Mouse (Mus musculus) kidney, embryonic 15.5 days (tissue): Measurements from ENCODE around the gene Il17rc. TPM values are rescaled to one million over a fixed set of nuclear protein-coding genes. Genes with fewer than 3 reads are reported as not detected.

Experiments
- ATAC-seq: fragments of 200-750 bp; cut with Nextera tagmentation; replicated peaks from 2 replicates; pipeline ENCODE4 v1.8.0; 2017; ENCODE audit warnings: moderate TSS enrichment; ENCODE audit not compliant: low FRiP score
- H3K27ac ChIP-seq: fragments of 300-500 bp; sonication (generic); 2 replicates; pipeline ENCODE4 v1.5.1; 2015; ENCODE audit warnings: mild to moderate bottlenecking, inconsistent platforms
- H3K27me3 ChIP-seq: fragments of 300-500 bp; sonication (generic); 2 replicates; pipeline ENCODE4 v1.6.1; 2015; ENCODE audit warnings: inconsistent platforms
- H3K36me3 ChIP-seq: fragments of 300-500 bp; sonication (generic); 2 replicates; pipeline ENCODE4 v1.6.1; 2015; ENCODE audit warnings: inconsistent platforms
- H3K4me1 ChIP-seq: fragments of 300-500 bp; sonication (generic); 2 replicates; pipeline ENCODE4 v1.6.1; 2015; ENCODE audit warnings: inconsistent platforms
- H3K4me2 ChIP-seq: fragments of 300-500 bp; sonication (generic); 2 replicates; pipeline ENCODE4 v1.6.1; 2015; ENCODE audit warnings: moderate library complexity, mild to moderate bottlenecking, inconsistent platforms
- H3K4me3 ChIP-seq: fragments of 300-500 bp; sonication (generic); replicated peaks from 2 replicates; pipeline ENCODE4 v1.5.1; 2015; ENCODE audit warnings: mild to moderate bottlenecking, inconsistent platforms
- H3K9ac ChIP-seq: fragments of 300-500 bp; sonication (generic); 2 replicates; pipeline ENCODE4 v1.6.1; 2015; ENCODE audit warnings: mild to moderate bottlenecking, inconsistent platforms
- H3K9me3 ChIP-seq: fragments of 300-500 bp; sonication (generic); replicated peaks from 2 replicates; pipeline ENCODE4 v1.6.1; 2016; ENCODE audit warnings: inconsistent platforms
- WGBS: fragments of 180-500 bp; shearing (Covaris S2); methylation state at CpG from one replicate; pipeline ENCODE4 v1.1.7; 2015; ENCODE audit warnings: mixed read lengths; 5-methylcytosine and 5-hydroxymethylcytosine counted together
- polyA plus RNA-seq: library from polyadenylated mRNA; unstranded; fragments of >200 nt; fragmentation: Nextera tagmentation; extraction: Ambion mirVana; gene quantifications from 2 replicates; pipeline ENCODE4 v1.2.1, GENCODE M21; 2015

Gene Il17rc
- polyA plus RNA-seq, 1 experiment from 2014 or later: 19.6 TPM

DNA sequence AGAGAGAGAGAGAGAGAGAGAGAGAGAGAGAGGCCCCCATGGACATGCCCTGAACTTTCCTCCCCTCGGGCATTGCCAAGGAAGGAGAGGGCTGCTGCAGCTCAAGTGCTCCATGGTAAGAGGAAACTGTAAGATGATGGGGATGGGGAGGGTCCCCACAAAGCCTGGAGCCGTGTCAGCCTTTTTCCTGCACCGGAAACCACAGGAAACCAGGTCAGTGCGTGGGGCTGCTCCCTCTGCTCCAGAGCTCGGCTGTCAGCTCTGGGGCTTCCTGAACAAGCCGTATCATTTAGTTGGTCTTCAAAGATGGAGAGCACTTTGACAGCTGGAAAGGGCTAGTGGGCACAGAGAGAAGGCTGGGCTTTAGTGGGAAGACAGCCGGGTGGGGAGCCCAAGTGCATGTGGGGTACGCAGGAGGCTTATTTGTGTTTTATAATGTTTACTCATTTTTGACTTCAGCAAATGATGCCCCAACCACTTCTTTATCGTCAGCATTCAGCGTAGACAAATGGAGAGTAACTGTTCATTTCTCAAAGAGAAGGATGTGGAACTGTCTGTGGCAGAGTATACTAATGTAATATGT lies 13.2 kb upstream of the Il17rc start, which contains the start of gene Il17re:
TSS of gene Il17re (plus strand) at position 533 of the 583 bp plus-strand sequence.
- WGBS: 55% methylated on average over 10 of the region's 10 CpGs
- Histone ChIP-seq H3K4me3 (peak within 1 kb of the TSS; percentile 10; the same call in 1 of the 2 replicates), H3K9ac (no peak within 1 kb of the TSS)

DNA sequence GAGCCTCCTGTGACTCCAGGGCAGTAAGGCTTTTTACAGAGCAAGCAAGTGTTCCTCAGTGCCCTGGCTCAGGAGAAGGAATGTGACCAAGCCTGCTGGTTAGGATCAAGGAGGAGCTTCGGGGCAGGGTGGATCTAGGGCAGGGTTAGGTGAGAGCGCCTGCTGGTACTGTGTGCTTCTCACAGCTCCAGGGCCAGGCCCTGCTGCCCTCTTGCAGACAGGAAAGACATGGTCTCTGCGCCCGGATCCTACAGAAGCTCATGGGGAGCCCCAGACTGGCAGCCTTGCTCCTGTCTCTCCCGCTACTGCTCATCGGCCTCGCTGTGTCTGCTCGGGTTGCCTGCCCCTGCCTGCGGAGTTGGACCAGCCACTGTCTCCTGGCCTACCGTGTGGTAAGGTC lies 12.6 kb upstream of the Il17rc start:
- Histone ChIP-seq H3K27me3 (no peaks in the 10 kb centered on the region; the same call in 1 of the 2 replicates), H3K4me1 (0 out of 2 replicates have a peak, but pooled peaks cover 7% of the 10 kb centered on the region), H3K9me3 (no peaks in the 10 kb centered on the region), H3K27ac (peak overlapping the region; percentile 60; the same call in 1 of the 2 replicates), H3K9ac (no peak overlapping the region), H3K4me2 (peak overlapping the region; percentile 34; the same call in 1 of the 2 replicates), H3K4me3 (peak overlapping the region; percentile 10; the same call in 1 of the 2 replicates), H3K36me3 (no peaks in the 10 kb centered on the region)
- WGBS: 51% methylated on average over 10 of the region's 10 CpGs
- peak; percentile 67; the same call in 1 of the 2 replicates for ATAC-seq

More for the DNA sequence above, 13.2 kb upstream of the Il17rc start, which contains the start of gene Il17re:
- no peaks in the 10 kb centered on the region for H3K36me3 ChIP-seq
- H3K4me1 ChIP-seq: 0 out of 2 replicates have a peak, but pooled peaks cover 7% of the 10 kb centered on the region
- no peaks in the 10 kb centered on the region for H3K9me3 ChIP-seq
- H3K27ac ChIP-seq: peak within 1 kb of the TSS; percentile 60; the same call in 1 of the 2 replicates
- H3K27me3 ChIP-seq: no peaks in the 10 kb centered on the region; the same call in 1 of the 2 replicates
- peak within 1 kb of the TSS; percentile 34; the same call in 1 of the 2 replicates for H3K4me2 ChIP-seq
- ATAC-seq: no peak

DNA sequence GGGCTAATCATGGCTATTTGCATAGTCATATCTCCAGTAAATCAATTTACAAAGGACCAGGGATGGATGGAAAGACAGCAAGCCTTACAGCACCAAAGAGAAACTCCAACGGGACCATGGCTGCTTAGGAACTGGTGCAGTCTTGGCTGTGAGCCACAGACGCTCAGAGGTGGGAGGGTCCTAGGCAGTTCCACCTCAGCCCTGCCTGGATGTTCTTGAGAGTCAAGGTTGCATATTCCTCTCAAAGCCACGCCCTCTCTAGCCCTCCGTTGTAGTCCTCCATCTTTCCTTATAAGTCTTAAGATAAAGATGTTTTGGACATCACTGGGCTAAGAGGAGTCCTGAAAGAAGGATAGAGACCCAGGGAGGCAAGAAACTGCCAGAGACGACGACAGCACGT lies 7.2 kb upstream of the Il17rc start:
- H3K27ac ChIP-seq: no peak overlapping the region
- H3K4me3 ChIP-seq: no peak overlapping the region
- no peak overlapping the region for H3K9ac ChIP-seq
- no peaks in the 10 kb centered on the region; the same call in 1 of the 2 replicates for H3K27me3 ChIP-seq
- 63% methylated on average over 7 of the region's 7 CpGs for WGBS
- ATAC-seq: no peak
- no peaks in the 10 kb centered on the region for H3K36me3 ChIP-seq
- no peaks in the 10 kb centered on the region for H3K9me3 ChIP-seq
- peaks cover 10% of the 10 kb centered on the region for H3K4me1 ChIP-seq
- no peak overlapping the region for H3K4me2 ChIP-seq

DNA sequence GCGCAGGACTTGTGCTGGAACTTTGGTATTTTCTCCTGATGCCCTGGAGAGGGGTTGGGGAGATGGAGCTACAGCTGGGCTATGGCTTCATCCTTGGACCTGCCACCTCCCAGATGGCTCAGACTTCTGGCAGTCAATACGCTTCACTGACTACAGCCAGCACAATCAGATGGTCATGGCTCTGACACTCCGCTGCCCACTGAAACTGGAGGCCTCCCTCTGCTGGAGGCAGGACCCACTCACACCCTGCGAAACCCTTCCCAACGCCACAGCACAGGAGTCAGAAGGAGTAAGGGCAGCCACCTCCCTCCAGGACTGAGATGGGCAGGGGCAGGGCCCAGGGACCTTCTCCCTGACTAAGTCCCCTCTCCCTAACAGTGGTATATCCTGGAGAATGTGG lies 5.6 kb upstream of the Il17rc start:
- WGBS: 37% methylated on average over 5 of the region's 5 CpGs
- no peak overlapping the region for H3K4me2 ChIP-seq
- no peak overlapping the region for H3K4me3 ChIP-seq
- no peak overlapping the region for H3K9ac ChIP-seq
- H3K27me3 ChIP-seq: peaks cover 9% of the 10 kb centered on the region
- no peaks in the 10 kb centered on the region for H3K9me3 ChIP-seq
- peaks cover 19% of the 10 kb centered on the region for H3K4me1 ChIP-seq
- peak; percentile 68 for ATAC-seq
- no peak overlapping the region for H3K27ac ChIP-seq
- no peaks in the 10 kb centered on the region for H3K36me3 ChIP-seq

DNA sequence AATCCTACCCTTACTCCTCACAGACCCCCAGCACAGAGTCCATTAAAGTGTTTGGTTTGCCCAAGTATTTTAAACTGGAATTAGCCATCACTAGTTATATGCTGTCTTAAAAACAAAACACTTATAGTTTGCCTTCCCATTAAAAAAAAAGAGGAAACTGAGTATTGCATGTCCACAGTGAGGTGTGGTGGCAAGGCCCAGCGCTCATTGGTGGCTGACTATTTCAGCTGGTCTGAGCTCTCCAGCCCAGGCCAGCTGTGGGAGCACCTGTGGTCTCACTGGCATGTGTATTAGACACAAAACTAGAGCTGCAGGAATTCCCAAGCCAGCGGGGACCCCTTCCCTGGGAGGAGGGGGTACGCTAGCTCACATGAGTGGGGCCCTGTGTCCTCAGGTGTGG lies 2.7 kb upstream of the Il17rc start:
- ATAC-seq: no peak
- Histone ChIP-seq H3K9me3 (no peaks in the 10 kb centered on the region), H3K4me1 (peaks cover 38% of the 10 kb centered on the region), H3K36me3 (no peaks in the 10 kb centered on the region), H3K9ac (no peak overlapping the region), H3K27me3 (peaks cover 14% of the 10 kb centered on the region), H3K4me2 (peak overlapping the region; percentile 70; the same call in 1 of the 2 replicates), H3K4me3 (no peak overlapping the region), H3K27ac (no peak overlapping the region)
- WGBS: 75% methylated on average over 3 of the region's 3 CpGs

DNA sequence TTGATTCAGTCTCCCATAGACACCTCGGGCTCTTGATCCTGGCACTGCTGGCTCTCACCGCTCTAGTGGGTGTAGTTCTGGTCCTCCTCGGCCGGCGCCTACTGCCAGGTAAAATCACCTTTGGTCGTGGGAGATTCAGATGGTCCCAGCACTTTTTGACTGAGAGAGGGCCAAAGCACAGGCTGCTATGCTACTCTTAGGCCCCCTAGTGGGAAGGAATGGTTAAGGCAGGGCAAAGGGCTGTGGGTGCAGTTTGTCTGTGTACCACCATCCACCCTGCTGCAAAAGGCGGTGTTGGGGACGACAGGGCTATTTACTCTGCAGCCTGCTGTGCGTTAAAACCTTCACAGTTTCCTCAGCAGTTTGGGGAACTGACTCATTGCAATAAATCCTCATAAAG lies 2.2 kb upstream of the Il17rc start:
- Histone ChIP-seq H3K27me3 (peaks cover 14% of the 10 kb centered on the region), H3K9ac (peak overlapping the region; percentile 7; the same call in 1 of the 2 replicates), H3K27ac (peak overlapping the region; percentile 59), H3K4me1 (peaks cover 38% of the 10 kb centered on the region), H3K4me3 (peak overlapping the region; percentile 37), H3K36me3 (no peaks in the 10 kb centered on the region), H3K4me2 (peak overlapping the region; percentile 70), H3K9me3 (no peaks in the 10 kb centered on the region)
- ATAC-seq: peak; percentile 26; the same call in 1 of the 2 replicates
- 7% methylated on average over 9 of the region's 9 CpGs for WGBS

DNA sequence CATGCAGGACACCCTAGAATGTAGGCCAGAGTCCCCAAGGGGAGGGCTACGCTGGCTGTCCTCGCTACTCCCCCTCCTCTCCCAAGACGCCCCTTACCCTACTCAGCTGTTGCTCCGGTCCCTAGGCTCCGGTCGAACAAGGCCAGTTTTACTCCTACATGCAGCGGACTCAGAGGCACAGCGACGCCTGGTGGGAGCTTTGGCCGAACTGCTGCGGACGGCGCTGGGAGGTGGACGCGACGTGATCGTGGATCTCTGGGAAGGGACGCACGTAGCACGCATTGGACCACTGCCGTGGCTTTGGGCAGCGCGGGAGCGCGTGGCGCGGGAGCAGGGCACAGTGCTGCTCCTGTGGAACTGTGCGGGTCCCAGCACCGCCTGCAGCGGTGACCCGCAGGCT lies 1.8 kb upstream of the Il17rc start:
- H3K4me2 ChIP-seq: peak overlapping the region; percentile 70
- H3K27me3 ChIP-seq: peaks cover 14% of the 10 kb centered on the region
- H3K9ac ChIP-seq: peak overlapping the region; percentile 7
- peak overlapping the region; percentile 59 for H3K27ac ChIP-seq
- peak; percentile 50 for ATAC-seq
- peak overlapping the region; percentile 37 for H3K4me3 ChIP-seq
- H3K9me3 ChIP-seq: no peaks in the 10 kb centered on the region
- WGBS: 2% methylated on average over 31 of the region's 31 CpGs
- no peaks in the 10 kb centered on the region for H3K36me3 ChIP-seq
- H3K4me1 ChIP-seq: peaks cover 38% of the 10 kb centered on the region

DNA sequence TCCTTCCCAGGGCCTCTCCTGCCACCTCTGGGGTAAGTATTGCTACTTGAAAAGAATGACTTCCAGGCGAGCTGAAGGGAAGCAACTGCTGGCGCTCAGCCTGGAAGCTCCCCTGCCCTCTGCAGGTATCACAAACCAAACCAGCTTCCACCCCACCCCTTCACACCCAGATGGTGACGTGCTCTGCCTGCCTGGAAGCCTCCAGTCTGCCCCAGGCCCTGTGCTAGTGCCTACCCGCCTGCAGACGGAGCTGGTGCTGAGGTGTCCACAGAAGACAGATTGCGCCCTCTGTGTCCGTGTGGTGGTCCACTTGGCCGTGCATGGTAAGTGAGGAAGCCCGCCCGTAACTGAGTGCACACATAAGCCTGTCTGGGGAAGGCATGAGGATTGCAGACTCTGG lies 834 bp downstream of the Il17rc start:
- Histone ChIP-seq H3K27ac (peak overlapping the region; percentile 76; the same call in 1 of the 2 replicates), H3K9ac (no peak overlapping the region), H3K4me3 (peak overlapping the region; percentile 33; the same call in 1 of the 2 replicates), H3K4me1 (peaks cover 32% of the 10 kb centered on the region), H3K27me3 (peaks cover 14% of the 10 kb centered on the region), H3K36me3 (no peaks in the 10 kb centered on the region), H3K9me3 (no peaks in the 10 kb centered on the region), H3K4me2 (peak overlapping the region; percentile 63; the same call in 1 of the 2 replicates)
- 68% methylated on average over 10 of the region's 10 CpGs for WGBS
- ATAC-seq: no peak

DNA sequence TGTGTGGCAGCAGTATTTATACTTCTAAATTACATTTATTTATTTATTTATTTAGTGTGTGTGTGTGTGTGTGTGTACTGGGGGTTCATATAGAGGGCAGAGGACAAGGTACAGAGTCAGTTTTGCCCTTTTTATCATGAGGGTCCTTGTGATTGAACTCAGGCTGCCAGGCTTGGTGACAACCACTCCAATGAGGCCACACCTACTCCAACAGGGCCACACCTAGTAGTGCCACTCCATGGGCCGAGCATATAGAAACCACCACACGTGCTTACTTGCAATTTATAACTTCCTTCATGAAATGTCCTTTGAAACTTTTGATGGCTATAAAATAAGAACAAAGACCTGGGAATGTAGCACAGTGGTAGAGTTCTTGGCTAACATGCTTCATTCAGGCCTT lies 2.0 kb downstream of the Il17rc start:
- no peak for ATAC-seq
- Histone ChIP-seq H3K36me3 (no peaks in the 10 kb centered on the region), H3K9ac (no peak overlapping the region), H3K27ac (no peak overlapping the region), H3K4me1 (peaks cover 32% of the 10 kb centered on the region), H3K4me3 (no peak overlapping the region), H3K27me3 (peaks cover 14% of the 10 kb centered on the region), H3K9me3 (no peaks in the 10 kb centered on the region), H3K4me2 (no peak overlapping the region)
- WGBS: 58% methylated on average over 2 of the region's 2 CpGs

DNA sequence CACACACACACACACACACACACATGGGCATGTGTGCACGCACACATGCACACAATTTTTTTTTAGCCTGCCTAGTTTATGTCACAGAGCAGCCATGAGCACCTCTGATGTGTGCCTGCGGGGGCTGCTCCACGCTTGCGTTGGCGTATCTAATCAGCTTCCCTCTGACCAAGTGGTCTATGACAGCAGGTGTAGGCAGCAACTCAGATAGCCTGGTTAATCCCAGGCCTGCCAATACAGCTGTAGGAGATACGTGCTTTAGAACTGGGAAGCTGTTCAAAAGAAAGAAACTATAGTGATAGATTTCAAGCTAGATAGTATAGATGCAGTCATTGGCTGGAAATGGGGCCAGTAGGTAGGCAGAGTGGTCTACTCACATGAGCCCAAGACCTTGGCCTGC lies 2.5 kb downstream of the Il17rc start:
- 83% methylated on average over 6 of the region's 6 CpGs for WGBS
- no peak overlapping the region for H3K9ac ChIP-seq
- peaks cover 31% of the 10 kb centered on the region for H3K4me1 ChIP-seq
- H3K36me3 ChIP-seq: no peaks in the 10 kb centered on the region
- H3K9me3 ChIP-seq: no peaks in the 10 kb centered on the region
- ATAC-seq: no peak
- peaks cover 14% of the 10 kb centered on the region for H3K27me3 ChIP-seq
- H3K4me3 ChIP-seq: no peak overlapping the region
- no peak overlapping the region for H3K27ac ChIP-seq
- no peak overlapping the region for H3K4me2 ChIP-seq

DNA sequence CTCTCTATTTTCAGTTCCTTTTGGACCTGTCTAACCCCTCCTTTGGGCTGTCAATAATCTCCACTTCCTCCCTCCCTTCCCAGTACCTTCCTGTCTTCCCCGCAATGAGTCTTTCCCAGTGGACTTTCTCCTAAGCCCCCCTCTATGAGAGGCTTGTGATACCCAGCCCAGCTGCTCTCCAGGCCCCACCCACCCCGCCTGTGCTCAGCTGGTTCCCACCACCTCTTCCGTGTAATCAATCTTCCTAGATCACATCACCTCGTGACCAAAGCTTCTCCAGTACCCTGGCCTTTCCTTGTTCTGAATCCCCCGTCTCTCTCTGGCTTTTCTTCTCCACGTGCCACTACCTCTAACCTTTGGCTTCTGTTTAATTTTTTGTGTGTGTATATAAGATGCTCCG lies 6.1 kb downstream of the Il17rc start:
- 30% methylated on average over 7 of the region's 7 CpGs for WGBS
- H3K4me2 ChIP-seq: no peak overlapping the region
- H3K27me3 ChIP-seq: peaks cover 17% of the 10 kb centered on the region
- no peak for ATAC-seq
- H3K9ac ChIP-seq: no peak overlapping the region
- H3K27ac ChIP-seq: no peak overlapping the region
- no peak overlapping the region for H3K4me3 ChIP-seq
- H3K4me1 ChIP-seq: peaks cover 19% of the 10 kb centered on the region
- no peaks in the 10 kb centered on the region for H3K9me3 ChIP-seq
- no peaks in the 10 kb centered on the region for H3K36me3 ChIP-seq

DNA sequence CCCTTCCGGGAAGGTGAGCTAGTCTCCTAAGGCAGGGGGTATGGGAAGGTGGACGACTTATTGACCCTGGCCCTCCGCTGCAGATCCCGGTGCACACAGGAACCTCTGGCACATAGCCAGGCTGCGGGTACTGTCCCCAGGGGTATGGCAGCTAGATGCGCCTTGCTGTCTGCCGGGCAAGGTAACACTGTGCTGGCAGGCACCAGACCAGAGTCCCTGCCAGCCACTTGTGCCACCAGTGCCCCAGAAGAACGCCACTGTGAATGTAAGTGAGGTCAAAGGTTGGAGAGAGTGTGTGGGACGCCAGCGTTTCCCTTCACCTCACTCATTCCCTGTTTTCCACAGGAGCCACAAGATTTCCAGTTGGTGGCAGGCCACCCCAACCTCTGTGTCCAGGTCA lies 7.7 kb downstream of the Il17rc start:
- H3K36me3 ChIP-seq: no peaks in the 10 kb centered on the region
- H3K27ac ChIP-seq: no peak overlapping the region
- no peak for ATAC-seq
- H3K4me1 ChIP-seq: peaks cover 29% of the 10 kb centered on the region
- WGBS: 79% methylated on average over 10 of the region's 10 CpGs
- no peaks in the 10 kb centered on the region for H3K9me3 ChIP-seq
- no peak overlapping the region for H3K4me2 ChIP-seq
- no peak overlapping the region for H3K4me3 ChIP-seq
- H3K27me3 ChIP-seq: peaks cover 22% of the 10 kb centered on the region
- H3K9ac ChIP-seq: no peak overlapping the region
